Mouse (Mus musculus): ENCODE measurements around the gene Ctla4.

The Ctla4 gene

DNA sequence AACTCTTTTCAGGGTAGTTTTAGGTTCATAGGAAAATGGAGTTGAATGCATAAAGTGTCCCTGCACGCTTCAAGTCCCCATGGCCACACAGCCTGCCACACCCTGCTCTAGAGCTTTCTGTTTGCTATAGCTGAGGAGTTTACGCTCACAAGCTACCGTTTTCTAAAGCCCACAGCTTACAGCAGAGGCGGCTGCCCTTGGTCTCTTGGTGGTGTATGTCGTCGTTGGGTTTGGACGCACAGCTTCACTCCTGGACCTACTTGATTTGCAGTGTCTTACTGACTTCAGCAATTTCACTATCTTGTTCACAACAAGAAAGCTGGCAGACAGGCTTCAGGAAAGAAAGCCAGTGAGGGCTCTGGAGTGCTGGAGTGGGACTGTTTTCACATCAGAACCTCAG lies 66.2 kb downstream of the Ctla4 start:
- in situ Hi-C loops (cut with MboI; ENCODE audit: unreplicated experiment in 2 of 2), result loop anchor here (10.0 to 25.0 kb wide), 6 partner anchors 418 to 1241 kb away; no protein-coding TSS in a partner anchor

DNA sequence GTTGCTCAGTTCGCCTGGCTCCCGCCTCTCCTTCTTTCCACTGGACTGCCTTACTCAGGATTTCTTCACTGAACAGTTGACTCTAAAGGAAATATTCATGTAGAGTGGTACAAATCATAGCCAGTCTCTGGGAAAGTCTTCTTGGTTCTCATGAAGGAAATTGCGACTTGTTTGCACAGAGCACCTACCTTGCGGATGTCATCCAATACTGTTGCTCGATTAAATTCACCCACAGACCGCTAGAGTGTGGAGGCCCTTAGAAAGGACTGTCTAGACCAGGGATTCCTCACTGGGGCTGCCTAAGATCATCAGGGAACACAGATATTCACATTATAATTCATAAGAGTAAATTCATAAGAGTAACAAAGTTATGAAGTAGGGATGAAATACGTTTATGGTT lies 66.9 kb downstream of the Ctla4 start:
- in situ Hi-C loops (cut with MboI; ENCODE audit: unreplicated experiment in 2 of 2), result loop anchor here (10.0 to 25.0 kb wide), 6 partner anchors 419 to 1241 kb away; no protein-coding TSS in a partner anchor

GRCm38 (mm10) chr1:60954759-60955158 lies 68.0 kb downstream of the Ctla4 start:
- in situ Hi-C loops (cut with MboI; ENCODE audit: unreplicated experiment in 2 of 2), result loop anchor here (5.0 to 25.0 kb wide), 8 partner anchors 420 to 1242 kb away; no protein-coding TSS in a partner anchor

DNA sequence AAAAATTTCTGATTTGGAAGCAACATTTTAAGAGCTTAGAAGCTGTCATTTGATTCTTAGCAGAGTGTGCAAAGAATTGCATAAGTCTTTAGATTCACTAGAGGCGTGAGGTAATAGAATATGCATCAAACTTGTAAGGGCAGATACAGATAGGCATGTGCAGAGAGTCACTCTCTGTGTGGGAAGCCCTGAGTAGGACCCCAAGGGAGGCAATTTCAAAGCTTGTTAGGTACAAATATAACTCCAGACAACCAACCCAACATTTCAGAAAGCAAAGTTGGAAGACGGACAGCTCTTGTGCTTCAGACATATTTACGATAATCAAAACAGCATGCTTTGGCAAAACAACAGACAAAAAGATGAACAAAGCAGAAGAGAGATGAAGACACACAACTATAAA lies 68.4 kb downstream of the Ctla4 start:
- in situ Hi-C loops (cut with MboI; ENCODE audit: unreplicated experiment in 2 of 2), result loop anchor here (5.0 to 25.0 kb wide), 8 partner anchors 420 to 1243 kb away; no protein-coding TSS in a partner anchor

- in situ Hi-C loops (cut with MboI; ENCODE audit: unreplicated experiment in 2 of 2), result loop anchor here (5.0 to 25.0 kb wide), 8 partner anchors 421 to 1244 kb away; no protein-coding TSS in a partner anchor
Observed at GRCm38 (mm10) chr1:60956196-60956595, 69.4 kb downstream of the Ctla4 start.

- in situ Hi-C loops (cut with MboI; ENCODE audit: unreplicated experiment in 2 of 2), result loop anchor here (5.0 to 25.0 kb wide), 8 partner anchors 423 to 1246 kb away; no protein-coding TSS in a partner anchor
Observed at GRCm38 (mm10) chr1:60958287-60958686, 71.5 kb downstream of the Ctla4 start.

GRCm38 (mm10) chr1:60959246-60959645 lies 72.4 kb downstream of the Ctla4 start:
- in situ Hi-C loops (cut with MboI; ENCODE audit: unreplicated experiment in 2 of 2), result loop anchor here (5.0 to 25.0 kb wide), 8 partner anchors 424 to 1247 kb away; no protein-coding TSS in a partner anchor

GRCm38 (mm10) chr1:60960451-60960850 lies 73.7 kb downstream of the Ctla4 start:
- in situ Hi-C loops (cut with MboI; ENCODE audit: unreplicated experiment in 2 of 2), result loop anchor here (10.0 to 25.0 kb wide), 3 partner anchors 673 to 1248 kb away; no protein-coding TSS in a partner anchor

- in situ Hi-C loops (cut with MboI; ENCODE audit: unreplicated experiment in 2 of 2), result loop anchor here (10.0 to 25.0 kb wide), 3 partner anchors 674 to 1249 kb away; no protein-coding TSS in a partner anchor
Observed at GRCm38 (mm10) chr1:60961080-60961479, 74.3 kb downstream of the Ctla4 start.

DNA sequence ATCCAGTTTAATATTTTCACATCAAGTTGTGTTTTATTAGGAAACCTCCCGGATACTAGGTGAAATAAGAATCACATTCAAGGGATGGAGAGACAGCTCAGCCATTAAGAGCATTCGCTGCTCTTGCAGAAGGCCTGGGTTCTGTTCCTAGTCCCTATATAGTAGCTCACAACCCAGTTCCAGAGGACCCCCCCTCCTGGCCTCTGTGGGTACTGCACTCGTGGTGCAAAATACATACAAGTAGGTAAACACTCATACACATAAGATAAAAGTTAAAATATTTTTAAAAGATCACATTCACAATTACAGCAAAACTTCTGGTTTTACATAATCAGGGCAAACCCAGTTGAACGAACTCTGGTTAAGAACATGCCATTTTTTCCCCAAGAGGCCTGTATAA lies 75.3 kb downstream of the Ctla4 start:
- in situ Hi-C loops (cut with MboI; ENCODE audit: unreplicated experiment in 2 of 2), result loop anchor here (10.0 to 25.0 kb wide), 3 partner anchors 675 to 1250 kb away; no protein-coding TSS in a partner anchor

All from v-Abl transformed pro-B cells (cell line).